8 mouse cellular contexts compared by ENCODE assay signal in genomic region chr11:70001865-70002264, GRCm38 (mm10). TPM values are rescaled to one million over a fixed set of nuclear protein-coding genes. Genes with fewer than 3 reads are reported as not detected.
DNase-seq lines count a peak whose midpoint lies in the region; ATAC-seq and TF ChIP-seq lines count a peak whose summit lies in the region.

No protein-coding gene starts in this region.

- H3K4me3 ChIP-seq in kidney, adult 2 months (ENCODE audit: insufficient read depth, low read depth, low read length) = no peak overlapping the region
- peak overlapping the region; percentile 81 for H3K4me3 ChIP-seq in heart, embryonic 15.5 days
- peak overlapping the region; percentile 81 for H3K4me3 ChIP-seq in limb, embryonic 13.5 days
- peak overlapping the region; percentile 67 for H3K4me3 ChIP-seq in midbrain, embryonic 15.5 days

- no peak for TF ChIP-seq POLR2A in kidney, adult 2 months (IDR thresholded peaks at IDR 0.05; ENCODE audit: low read depth, low read length)

- peaks cover 3% of the 10 kb centered on the region; the same call in 1 of the 2 replicates for H3K4me1 ChIP-seq in kidney, adult 2 months (ENCODE audit: control insufficient read depth, insufficient read depth, low read length)
- peaks cover 51% of the 10 kb centered on the region for H3K4me1 ChIP-seq in heart, embryonic 15.5 days (replicated peaks)
- H3K4me1 ChIP-seq in limb, embryonic 13.5 days = peaks cover 53% of the 10 kb centered on the region
- H3K4me1 ChIP-seq in midbrain, embryonic 15.5 days = peaks cover 56% of the 10 kb centered on the region

- no peak for ATAC-seq in heart, embryonic 15.5 days (replicated peaks; ENCODE audit: insufficient number of reproducible peaks, insufficient read depth, low FRiP score, low read depth)
- ATAC-seq in limb, embryonic 13.5 days (ENCODE audit: low FRiP score, low read depth) = no peak
- ATAC-seq in midbrain, embryonic 15.5 days (replicated peaks) = no peak

- H3K9ac ChIP-seq in heart, embryonic 15.5 days = no peak overlapping the region
- peak overlapping the region; percentile 60; the same call in 1 of the 2 replicates for H3K9ac ChIP-seq in limb, embryonic 13.5 days
- no peak overlapping the region for H3K9ac ChIP-seq in midbrain, embryonic 15.5 days

- peak overlapping the region; percentile 86 for H3K4me2 ChIP-seq in heart, embryonic 15.5 days
- H3K4me2 ChIP-seq in limb, embryonic 13.5 days (replicated peaks) = peak overlapping the region; percentile 96
- peak overlapping the region; percentile 83 for H3K4me2 ChIP-seq in midbrain, embryonic 15.5 days

- no peaks in the 10 kb centered on the region for H3K9me3 ChIP-seq in heart, embryonic 15.5 days (replicated peaks)
- no peaks in the 10 kb centered on the region for H3K9me3 ChIP-seq in limb, embryonic 13.5 days
- no peaks in the 10 kb centered on the region for H3K9me3 ChIP-seq in midbrain, embryonic 15.5 days

- H3K27ac ChIP-seq in kidney, adult 2 months (ENCODE audit: insufficient read depth, low read depth, low read length) = no peak overlapping the region
- no peak overlapping the region for H3K27ac ChIP-seq in heart, embryonic 15.5 days
- H3K27ac ChIP-seq in limb, embryonic 13.5 days = no peak overlapping the region
- H3K27ac ChIP-seq in midbrain, embryonic 15.5 days = no peak overlapping the region

- H3K27me3 ChIP-seq in kidney, adult 2 months (replicated peaks; ENCODE audit: control insufficient read depth, insufficient read depth, low read length) = no peaks in the 10 kb centered on the region
- H3K27me3 ChIP-seq in heart, embryonic 15.5 days = no peaks in the 10 kb centered on the region
- no peaks in the 10 kb centered on the region for H3K27me3 ChIP-seq in limb, embryonic 13.5 days
- H3K27me3 ChIP-seq in midbrain, embryonic 15.5 days (replicated peaks) = no peaks in the 10 kb centered on the region

- DNase-seq in kidney, adult 2 months = peak; percentile 40
- no peak for DNase-seq in kidney, adult 18-20 months
- DNase-seq in WW6 (ENCODE audit: low read depth, low spot score) = peak; percentile 52
- no peak for DNase-seq in c-Kit-positive CD71-positive TER-119-positive erythroid progenitor cells, embryonic 14.5 days (ENCODE audit: low spot score)
- DNase-seq in cerebellum, adult 11 months = no peak

- TF ChIP-seq CTCF in kidney, adult 2 months (conservative IDR thresholded peaks at IDR 0.05; ENCODE audit: insufficient read depth, insufficient read length, low read depth, low read length) = peak; percentile 44

- H3K36me3 ChIP-seq in kidney, adult 2 months (ENCODE audit: control insufficient read depth, insufficient read depth, low read length) = peaks cover 2% of the 10 kb centered on the region; the same call in 1 of the 2 replicates
- H3K36me3 ChIP-seq in heart, embryonic 15.5 days = peaks cover 37% of the 10 kb centered on the region
- H3K36me3 ChIP-seq in limb, embryonic 13.5 days = peaks cover 51% of the 10 kb centered on the region
- H3K36me3 ChIP-seq in midbrain, embryonic 15.5 days (replicated peaks) = peaks cover 18% of the 10 kb centered on the region

RNA-seq across cellular contexts. Expression of gene Dvl2, which starts 1.5 kb away (rescaled TPM):
- polyA plus RNA-seq in kidney, adult 2 months (2012; rRNA removed) = 8.5 and 9.6 TPM in 2 replicates
- polyA plus RNA-seq in heart, embryonic 15.5 days (2015; fragmentation: Nextera tagmentation; extraction: Ambion mirVana) = 17.4 and 24.8 TPM in 2 replicates
- polyA plus RNA-seq in limb, embryonic 13.5 days (2015; fragmentation: Nextera tagmentation; extraction: Ambion mirVana) = 54.3 and 59.8 TPM in 2 replicates
- 30.4 and 31.0 TPM in 2 replicates for polyA plus RNA-seq in midbrain, embryonic 15.5 days (2015; fragmentation: Nextera tagmentation; extraction: Ambion mirVana)

RNA-seq across cellular contexts. Expression of gene Phf23, which starts 6.3 kb away (rescaled TPM):
- 16.0 and 21.4 TPM in 2 replicates for polyA plus RNA-seq in kidney, adult 2 months (2012; rRNA removed)
- 38.4 and 42.4 TPM in 2 replicates for polyA plus RNA-seq in heart, embryonic 15.5 days (2015; fragmentation: Nextera tagmentation; extraction: Ambion mirVana)
- 95.9 and 101 TPM in 2 replicates for polyA plus RNA-seq in limb, embryonic 13.5 days (2015; fragmentation: Nextera tagmentation; extraction: Ambion mirVana)
- polyA plus RNA-seq in midbrain, embryonic 15.5 days (2015; fragmentation: Nextera tagmentation; extraction: Ambion mirVana) = 57.1 and 58.8 TPM in 2 replicates

RNA-seq across cellular contexts. Expression of gene Gabarap, which starts 10.9 kb away (rescaled TPM):
- 746 and 1,018 TPM in 2 replicates for polyA plus RNA-seq in kidney, adult 2 months (2012; rRNA removed)
- polyA plus RNA-seq in heart, embryonic 15.5 days (2015; fragmentation: Nextera tagmentation; extraction: Ambion mirVana) = 402 and 455 TPM in 2 replicates
- 499 and 506 TPM in 2 replicates for polyA plus RNA-seq in limb, embryonic 13.5 days (2015; fragmentation: Nextera tagmentation; extraction: Ambion mirVana)
- 495 and 507 TPM in 2 replicates for polyA plus RNA-seq in midbrain, embryonic 15.5 days (2015; fragmentation: Nextera tagmentation; extraction: Ambion mirVana)

RNA-seq across cellular contexts. Expression of gene Acadvl, which starts 13.3 kb away (rescaled TPM):
- polyA plus RNA-seq in kidney, adult 2 months (2012; rRNA removed) = 249 and 308 TPM in 2 replicates
- 200 and 235 TPM in 2 replicates for polyA plus RNA-seq in heart, embryonic 15.5 days (2015; fragmentation: Nextera tagmentation; extraction: Ambion mirVana)
- 76.0 and 81.1 TPM in 2 replicates for polyA plus RNA-seq in limb, embryonic 13.5 days (2015; fragmentation: Nextera tagmentation; extraction: Ambion mirVana)
- polyA plus RNA-seq in midbrain, embryonic 15.5 days (2015; fragmentation: Nextera tagmentation; extraction: Ambion mirVana) = 57.2 and 57.6 TPM in 2 replicates

RNA-seq across cellular contexts. Expression of gene Dlg4, which starts 14.9 kb away (rescaled TPM):
- polyA plus RNA-seq in kidney, adult 2 months (2012; rRNA removed) = 8.1 and 8.3 TPM in 2 replicates
- 4.8 and 5.1 TPM in 2 replicates for polyA plus RNA-seq in heart, embryonic 15.5 days (2015; fragmentation: Nextera tagmentation; extraction: Ambion mirVana)
- 14.2 and 14.8 TPM in 2 replicates for polyA plus RNA-seq in limb, embryonic 13.5 days (2015; fragmentation: Nextera tagmentation; extraction: Ambion mirVana)
- 27.8 and 30.4 TPM in 2 replicates for polyA plus RNA-seq in midbrain, embryonic 15.5 days (2015; fragmentation: Nextera tagmentation; extraction: Ambion mirVana)

Comparison
In these comparisons a context has a peak if more than half of its experiments do, and no peak if none do; other contexts are left out.
1. DNase-seq: peak in kidney, adult 2 months (single experiment) and WW6 (single experiment); none in kidney, adult 18-20 months (single experiment), c-Kit-positive CD71-positive TER-119-positive erythroid progenitor cells, embryonic 14.5 days (single experiment) and cerebellum, adult 11 months (single experiment).
2. Peak in every context shown above with its lines, with median percentiles within 50 percentile points of each other: H3K4me2 ChIP-seq.